8 mouse cellular contexts compared by ENCODE assay signal in the genomic region with DNA sequence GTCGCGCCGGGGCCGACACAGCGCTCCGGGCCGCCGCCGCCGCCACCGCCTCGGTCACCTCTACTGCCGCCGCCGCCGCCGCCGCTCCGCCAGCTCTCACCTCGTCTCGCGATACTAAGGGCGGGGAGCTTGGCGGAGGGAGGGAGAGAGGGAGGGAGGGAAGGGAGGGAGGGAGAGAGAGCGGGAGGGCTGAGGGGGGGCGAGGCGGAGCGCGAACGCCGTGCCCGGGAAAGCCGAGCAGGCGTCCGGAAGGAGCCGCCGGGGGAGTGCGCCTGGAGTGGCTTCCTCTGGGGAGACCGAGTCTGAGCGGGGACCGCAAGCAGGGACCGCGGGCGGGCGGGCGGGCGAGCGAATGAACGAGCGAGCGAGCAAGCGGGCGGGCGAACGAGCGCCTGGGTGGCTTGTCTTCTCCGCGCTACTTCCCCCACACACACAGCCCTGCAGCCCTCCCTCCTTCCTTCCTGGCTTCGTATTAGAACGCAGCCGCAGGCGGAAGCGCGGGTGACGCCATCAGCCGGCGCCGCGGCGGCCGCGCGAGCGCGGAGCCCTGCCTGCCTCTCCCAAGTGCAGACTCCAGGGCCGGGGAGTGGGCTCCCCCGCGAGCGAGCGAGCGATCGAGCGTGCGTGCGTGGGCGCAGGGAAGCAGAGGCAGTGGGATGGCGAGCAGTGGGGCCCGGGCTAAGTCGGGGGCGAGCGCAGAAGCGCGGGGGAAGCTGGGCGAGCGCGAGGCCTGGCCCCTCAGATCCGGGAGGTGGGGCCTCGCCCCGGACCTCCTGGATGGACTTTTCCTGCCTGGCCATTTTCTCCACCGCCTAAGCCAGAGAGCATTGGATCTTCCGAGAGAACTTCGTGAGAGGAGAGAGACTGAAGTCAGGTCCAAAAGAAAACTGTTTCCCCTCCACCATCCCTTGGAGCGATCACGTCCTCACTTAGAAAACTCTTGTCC. TPM values are rescaled to one million over a fixed set of nuclear protein-coding genes. Genes with fewer than 3 reads are reported as not detected.
DNase-seq lines count a peak whose midpoint lies in the region; ATAC-seq and TF ChIP-seq lines count a peak whose summit lies in the region.

Gene Ankrd17 (minus strand): TSS at position 457 of the 946 bp plus-strand sequence.

- peaks cover 0 to 18% of the 10 kb centered on the region in 2 experiments for H3K36me3 ChIP-seq in CH12.LX (replicated peaks in 1 of 2; ENCODE audit: control insufficient read depth in 1 of 2, insufficient read depth in 1 of 2, low read length in 1 of 2)
- H3K36me3 ChIP-seq in forebrain, embryonic 12.5 days (replicated peaks): no peaks in the 10 kb centered on the region
- 0 out of 2 replicates have a peak, but pooled peaks cover 3% of the 10 kb centered on the region for H3K36me3 ChIP-seq in heart, postnatal 0 days (replicated peaks; ENCODE audit: control insufficient read depth, insufficient read depth, low read length)
- H3K36me3 ChIP-seq in liver, postnatal 0 days (replicated peaks; ENCODE audit: insufficient read depth, low read length): peaks cover 4% of the 10 kb centered on the region; the same call in 1 of the 2 replicates
- no peaks in the 10 kb centered on the region for H3K36me3 ChIP-seq in neural tube, embryonic 14.5 days (ENCODE audit: control insufficient read depth, insufficient read depth, low read length)

- TF ChIP-seq CTCF in CH12.LX (conservative IDR thresholded peaks at IDR 0.05 in 1 of 2, IDR thresholded peaks at IDR 0.05 in 1 of 2; ENCODE audit: low read depth in 2 of 2, low read length in 2 of 2): no peak
- TF ChIP-seq CTCF in heart, postnatal 0 days (IDR thresholded peaks at IDR 0.05; ENCODE audit: low read depth): no peak
- 0 out of 2 replicates have a peak, but pooled peaks have one; percentile 1 for TF ChIP-seq CTCF in liver, postnatal 0 days (IDR thresholded peaks at IDR 0.05; ENCODE audit: low read depth)

- TF ChIP-seq POLR2A in CH12.LX (IDR thresholded peaks at IDR 0.05; ENCODE audit: low read depth, low read length): peak; percentile 93

- dilution Hi-C loops in CH12.LX (cut with MboI; ENCODE audit: extremely low pct_ligation_motif_present, extremely low pct_unique_long_range_greater_than_20kb, low sequenced_read_pairs): no loop called here

- peaks cover 0 to 31% of the 10 kb centered on the region in 2 experiments; a peak in 2 of 4 replicates for H3K4me1 ChIP-seq in CH12.LX (ENCODE audit: control insufficient read depth in 1 of 2, insufficient read depth in 2 of 2)
- H3K4me1 ChIP-seq in forebrain, embryonic 12.5 days: peaks cover 20% of the 10 kb centered on the region
- peaks cover 22% of the 10 kb centered on the region for H3K4me1 ChIP-seq in heart, postnatal 0 days (ENCODE audit: control insufficient read depth, insufficient read depth)
- peaks cover 10% of the 10 kb centered on the region; the same call in 1 of the 2 replicates for H3K4me1 ChIP-seq in liver, postnatal 0 days (ENCODE audit: insufficient read depth)
- H3K4me1 ChIP-seq in neural tube, embryonic 14.5 days (ENCODE audit: control insufficient read depth, insufficient read depth, low read length): peaks cover 21% of the 10 kb centered on the region

- H3K27me3 ChIP-seq in CH12.LX (replicated peaks): no peaks in the 10 kb centered on the region
- H3K27me3 ChIP-seq in forebrain, embryonic 12.5 days: no peaks in the 10 kb centered on the region
- no peaks in the 10 kb centered on the region for H3K27me3 ChIP-seq in heart, postnatal 0 days (ENCODE audit: control insufficient read depth, insufficient read depth, low read length)
- no peaks in the 10 kb centered on the region for H3K27me3 ChIP-seq in liver, postnatal 0 days (ENCODE audit: insufficient read depth, low read length)
- no peaks in the 10 kb centered on the region for H3K27me3 ChIP-seq in neural tube, embryonic 14.5 days (ENCODE audit: control insufficient read depth, insufficient read depth, low read length)

- peak; percentile 85 for DNase-seq in CH12.LX (ENCODE audit: extremely low read depth)
- DNase-seq in c-Kit-positive CD71-positive TER-119-negative erythroid progenitor cells, embryonic 14.5 days (ENCODE audit: low read depth): peak; percentile 78
- peak; percentile 91 for DNase-seq in heart, postnatal 0 days (ENCODE audit: low spot score)
- peak; percentile 64 for DNase-seq in large intestine, adult 2 months (ENCODE audit: low read depth, low spot score)
- peak; percentile 93 for DNase-seq in liver, postnatal 0 days
- DNase-seq in testis, postnatal 10 days (ENCODE audit: low spot score): peak; percentile 93

- in situ Hi-C loops in CH12.LX (cut with MboI; ENCODE audit: low pct_ligation_motif_present, low pct_unique_long_range_greater_than_20kb, low sequenced_read_pairs): loop anchor here (10.0 kb wide), 1 partner anchor 142 kb away; the partner anchor contains the start of gene Cox18

- H3K9ac ChIP-seq in CH12.LX (ENCODE audit: insufficient read depth, low read depth): peak within 1 kb of the TSS; percentile 85
- peak within 1 kb of the TSS; percentile 92 for H3K9ac ChIP-seq in forebrain, embryonic 12.5 days
- peak within 1 kb of the TSS; percentile 99 for H3K9ac ChIP-seq in heart, postnatal 0 days (replicated peaks; ENCODE audit: low read depth, low read length)
- H3K9ac ChIP-seq in liver, postnatal 0 days (replicated peaks): peak within 1 kb of the TSS; percentile 91
- peak within 1 kb of the TSS; percentile 91 for H3K9ac ChIP-seq in neural tube, embryonic 14.5 days (replicated peaks; ENCODE audit: low read depth, low read length)

- H3K27ac ChIP-seq in CH12.LX (ENCODE audit: insufficient read depth, low read depth): peak within 1 kb of the TSS; percentile 89
- H3K27ac ChIP-seq in forebrain, embryonic 12.5 days: peak within 1 kb of the TSS; percentile 99
- H3K27ac ChIP-seq in heart, postnatal 0 days (ENCODE audit: low read depth): peak within 1 kb of the TSS; percentile 100
- H3K27ac ChIP-seq in liver, postnatal 0 days (ENCODE audit: low read depth): peak within 1 kb of the TSS; percentile 100
- H3K27ac ChIP-seq in neural tube, embryonic 14.5 days (ENCODE audit: low read depth, low read length): peak within 1 kb of the TSS; percentile 99

- peak; percentile 94 for ATAC-seq in forebrain, embryonic 12.5 days (ENCODE audit: low FRiP score)
- peak; percentile 92 for ATAC-seq in heart, postnatal 0 days (ENCODE audit: insufficient read depth, low read depth)
- peak; percentile 89 for ATAC-seq in liver, postnatal 0 days
- ATAC-seq in neural tube, embryonic 14.5 days (ENCODE audit: low read depth): peak; percentile 95

- H3K4me2 ChIP-seq in CH12.LX (ENCODE audit: insufficient read depth, low read depth, poor library complexity, severe bottlenecking): peak within 1 kb of the TSS; percentile 82
- peak within 1 kb of the TSS; percentile 68 for H3K4me2 ChIP-seq in forebrain, embryonic 12.5 days
- H3K4me2 ChIP-seq in heart, postnatal 0 days (ENCODE audit: low read depth, low read length): peak within 1 kb of the TSS; percentile 89
- peak within 1 kb of the TSS; percentile 79 for H3K4me2 ChIP-seq in liver, postnatal 0 days (ENCODE audit: low read depth, low read length)
- peak within 1 kb of the TSS; percentile 65 for H3K4me2 ChIP-seq in neural tube, embryonic 14.5 days (ENCODE audit: low read depth, low read length)

- WGBS in forebrain, embryonic 12.5 days: under 1% methylated on average over 90 of the region's 104 CpGs
- WGBS in heart, postnatal 0 days: under 1% methylated on average over 49 of the region's 104 CpGs
- WGBS in large intestine, adult 2 months: under 1% methylated on average over 72 of the region's 104 CpGs
- under 1% methylated on average over 69 of the region's 104 CpGs for WGBS in liver, postnatal 0 days (ENCODE audit: insufficient replicate concordance)
- WGBS in neural tube, embryonic 14.5 days: under 1% methylated on average over 82 of the region's 104 CpGs

- TF ChIP-seq RAD21 in CH12.LX (IDR thresholded peaks at IDR 0.05; ENCODE audit: low read depth, low read length): no peak

- peaks cover 46% of the 10 kb centered on the region for H3K79me2 ChIP-seq in CH12.LX (replicated peaks; ENCODE audit: control insufficient read depth, extremely low read depth, insufficient read depth, poor library complexity, severe bottlenecking)

- peak within 1 kb of the TSS; percentile 98 to 100 (median 99) for H3K4me3 ChIP-seq in CH12.LX (replicated peaks in 1 of 3; ENCODE audit: low read depth in 2 of 3, low read length in 2 of 3, poor library complexity in 1 of 3)
- peak within 1 kb of the TSS; percentile 94 for H3K4me3 ChIP-seq in forebrain, embryonic 12.5 days (replicated peaks)
- peak within 1 kb of the TSS; percentile 97 for H3K4me3 ChIP-seq in heart, postnatal 0 days (ENCODE audit: low read depth, low read length)
- peak within 1 kb of the TSS; percentile 92 for H3K4me3 ChIP-seq in liver, postnatal 0 days (ENCODE audit: low read depth, low read length)
- H3K4me3 ChIP-seq in neural tube, embryonic 14.5 days (ENCODE audit: low read depth, low read length): peak within 1 kb of the TSS; percentile 83

- H3K9me3 ChIP-seq in CH12.LX (replicated peaks; ENCODE audit: low read length): peaks cover 3% of the 10 kb centered on the region
- no peaks in the 10 kb centered on the region for H3K9me3 ChIP-seq in forebrain, embryonic 12.5 days
- H3K9me3 ChIP-seq in heart, postnatal 0 days (replicated peaks; ENCODE audit: control insufficient read depth, low read length): no peaks in the 10 kb centered on the region
- no peaks in the 10 kb centered on the region for H3K9me3 ChIP-seq in liver, postnatal 0 days (ENCODE audit: low read length)
- H3K9me3 ChIP-seq in neural tube, embryonic 14.5 days (ENCODE audit: control insufficient read depth, low read length): no peaks in the 10 kb centered on the region

- no peak for TF ChIP-seq EP300 in CH12.LX (IDR thresholded peaks at IDR 0.05; ENCODE audit: low read length)
- TF ChIP-seq EP300 in heart, postnatal 0 days (IDR thresholded peaks at IDR 0.05; ENCODE audit: low read depth): no peak
- no peak for TF ChIP-seq EP300 in liver, postnatal 0 days (IDR thresholded peaks at IDR 0.05; ENCODE audit: low read depth)

TF ChIP-seq in CH12.LX, 34 proteins besides CTCF, POLR2A, EP300 and RAD21 (continues in another document):
- peak; percentile 76 for TF ChIP-seq MXI1 (IDR thresholded peaks at IDR 0.05; ENCODE audit: low read depth, low read length)
- 0 out of 2 replicates have a peak, but pooled peaks have one; percentile 17 for TF ChIP-seq MYC (IDR thresholded peaks at IDR 0.05; ENCODE audit: low read depth, low read length)
- TF ChIP-seq GABPA (IDR thresholded peaks at IDR 0.05; ENCODE audit: insufficient replicate concordance, low read depth, low read length): peak; percentile 10; the same call in 1 of the 2 replicates

RNA-seq across cellular contexts. Expression of gene Ankrd17, which starts in this region (rescaled TPM):
- total RNA-seq in CH12.LX (2012; rRNA removed): 36.3 and 39.0 TPM in 2 replicates
- total RNA-seq in CH12.LX (2014; rRNA removed): 29.8 and 31.7 TPM in 2 replicates
- 62.6 and 71.5 TPM in 2 replicates for polyA plus RNA-seq in CH12.LX (2012; ENCODE audit: insufficient read length, low read depth)
- polyA plus RNA-seq in forebrain, embryonic 12.5 days (2016; fragmentation: Nextera tagmentation; extraction: Ambion mirVana): 31.9 and 32.8 TPM in 2 replicates
- 45.0 and 49.0 TPM in 2 replicates for total RNA-seq in heart, postnatal 0 days (2014; rRNA removed; ENCODE audit: low replicate concordance)
- polyA plus RNA-seq in heart, postnatal 0 days (2015; fragmentation: Nextera tagmentation; extraction: Ambion mirVana): 12.5 and 13.0 TPM in 2 replicates
- 11.7 and 23.3 TPM in 2 replicates for polyA plus RNA-seq in large intestine, adult 2 months (2012; rRNA removed)
- polyA plus RNA-seq in liver, postnatal 0 days (2015; fragmentation: Nextera tagmentation; extraction: Ambion mirVana): 9.3 and 10.8 TPM in 2 replicates
- 41.1 and 43.6 TPM in 2 replicates for polyA plus RNA-seq in neural tube, embryonic 14.5 days (2014; fragmentation: Nextera tagmentation; extraction: Ambion mirVana)

Comparison
In these comparisons a context has a peak if more than half of its experiments do, and no peak if none do; other contexts are left out.
1. Peak in every context shown above with its lines: DNase-seq, ATAC-seq, H3K4me3 ChIP-seq and H3K27ac ChIP-seq.